Mouse (Mus musculus): Measurements from ENCODE around the gene Gas6.

Gas6 gene

GRCm38 (mm10) chr8:13459431-13459830 is 34.9 kb downstream of the Gas6 start:
- no peak for DNase-seq

GRCm38 (mm10) chr8:13455295-13455694 is 39.0 kb downstream of the Gas6 start:
- peak; percentile 43 to 50 for DNase-seq

- DNase-seq = no peak
Observed at GRCm38 (mm10) chr8:13454341-13455113, 39.8 kb downstream of the Gas6 start.

- no peak for DNase-seq
Observed at GRCm38 (mm10) chr8:13451747-13452277, 42.5 kb downstream of the Gas6 start.

- DNase-seq = no peak
Observed at GRCm38 (mm10) chr8:13448145-13448544, 46.1 kb downstream of the Gas6 start.

- no peak for DNase-seq
Observed at GRCm38 (mm10) chr8:13446456-13446855, 47.8 kb downstream of the Gas6 start.

GRCm38 (mm10) chr8:13442152-13442551 is 52.1 kb downstream of the Gas6 start:
- no peak for DNase-seq

GRCm38 (mm10) chr8:13437531-13437930 is 56.8 kb downstream of the Gas6 start:
- DNase-seq = no peak

GRCm38 (mm10) chr8:13436052-13436451 is 58.2 kb downstream of the Gas6 start:
- no peak for DNase-seq

GRCm38 (mm10) chr8:13434889-13435288 is 59.4 kb downstream of the Gas6 start, which contains the start of gene Tmem255b:
Gene Tmem255b, plus strand, starts transcription at chr8:13435189.
- no peak for DNase-seq

- no peak for DNase-seq
Observed at GRCm38 (mm10) chr8:13433130-13433529, 61.2 kb downstream of the Gas6 start.

- DNase-seq = no peak
Observed at GRCm38 (mm10) chr8:13430866-13431265, 63.4 kb downstream of the Gas6 start.

- DNase-seq = no peak
Observed at GRCm38 (mm10) chr8:13430412-13430811, 63.9 kb downstream of the Gas6 start.

GRCm38 (mm10) chr8:13428156-13428555 is 66.1 kb downstream of the Gas6 start:
- peak; percentile 64 to 83 for DNase-seq

GRCm38 (mm10) chr8:13427351-13427750 is 66.9 kb downstream of the Gas6 start:
- no peak for DNase-seq

GRCm38 (mm10) chr8:13420970-13421369 is 73.3 kb downstream of the Gas6 start:
- no peak for DNase-seq

- no peak for DNase-seq
Observed at GRCm38 (mm10) chr8:13419111-13419639, 75.1 kb downstream of the Gas6 start.

- DNase-seq = no peak
Observed at GRCm38 (mm10) chr8:13415879-13416278, 78.4 kb downstream of the Gas6 start.
